ENCODE assay signal across 21 mouse cellular contexts in genomic region chr13:117006638-117007037, GRCm38 (mm10). TPM values are rescaled to one million over a fixed set of nuclear protein-coding genes. Genes with fewer than 3 reads are reported as not detected.
DNase-seq lines count a peak whose midpoint lies in the region; ATAC-seq and TF ChIP-seq lines count a peak whose summit lies in the region.
"Had no signal": no experiment of that assay in that cellular context is flagged by ENCODE, and none has a peak within 500 bp of the region (broad histone marks: within the 10 kb centered on the region; RNA-seq: fewer than 3 reads in every experiment).

No protein-coding gene starts in this region.

- H3K4me2 ChIP-seq in hindbrain, embryonic 11.5 days (replicated peaks; ENCODE audit: low read depth, low read length), result no peak overlapping the region
- no peak overlapping the region for H3K4me2 ChIP-seq in hindbrain, embryonic 16.5 days (ENCODE audit: low read length)
- no peak overlapping the region for H3K4me2 ChIP-seq in midbrain, embryonic 15.5 days
- H3K4me2 ChIP-seq in midbrain, embryonic 14.5 days (ENCODE audit: low read length), result no peak overlapping the region
- H3K4me2 ChIP-seq in hindbrain, embryonic 14.5 days (replicated peaks), result no peak overlapping the region
- H3K4me2 ChIP-seq in hindbrain, postnatal 0 days (ENCODE audit: low read depth, low read length), result no peak overlapping the region
- H3K4me2 ChIP-seq: embryonic facial prominence, embryonic 13.5 days; forebrain, embryonic 15.5 days; heart, embryonic 11.5 days; intestine, embryonic 15.5 days had no signal

- H3K4me3 ChIP-seq in hindbrain, embryonic 11.5 days (ENCODE audit: low read depth, low read length), result no peak overlapping the region
- H3K4me3 ChIP-seq in hindbrain, embryonic 16.5 days (ENCODE audit: low read length), result no peak overlapping the region
- no peak overlapping the region for H3K4me3 ChIP-seq in midbrain, embryonic 15.5 days
- no peak overlapping the region for H3K4me3 ChIP-seq in midbrain, embryonic 14.5 days (replicated peaks; ENCODE audit: low read depth, low read length)
- no peak overlapping the region for H3K4me3 ChIP-seq in hindbrain, embryonic 14.5 days (replicated peaks; ENCODE audit: low read length)
- H3K4me3 ChIP-seq in hindbrain, postnatal 0 days (ENCODE audit: low read length), result no peak overlapping the region
- H3K4me3 ChIP-seq: embryonic facial prominence, embryonic 13.5 days; forebrain, embryonic 10.5 days; forebrain, embryonic 15.5 days; intestine, embryonic 15.5 days had no signal

- H3K27me3 ChIP-seq in hindbrain, embryonic 11.5 days (ENCODE audit: control insufficient read depth, insufficient read depth, low read length), result no peaks in the 10 kb centered on the region
- H3K27me3 ChIP-seq in hindbrain, embryonic 16.5 days (replicated peaks; ENCODE audit: control insufficient read depth, insufficient read depth, low read length), result no peaks in the 10 kb centered on the region
- no peaks in the 10 kb centered on the region for H3K27me3 ChIP-seq in midbrain, embryonic 15.5 days (replicated peaks)
- no peaks in the 10 kb centered on the region for H3K27me3 ChIP-seq in midbrain, embryonic 14.5 days (ENCODE audit: control insufficient read depth, insufficient read depth, low read length)
- no peaks in the 10 kb centered on the region for H3K27me3 ChIP-seq in hindbrain, embryonic 14.5 days (ENCODE audit: control insufficient read depth, insufficient read depth, low read length)
- no peaks in the 10 kb centered on the region for H3K27me3 ChIP-seq in hindbrain, postnatal 0 days (ENCODE audit: insufficient read depth, low read length)
- H3K27me3 ChIP-seq: embryonic facial prominence, embryonic 13.5 days; forebrain, embryonic 15.5 days; intestine, embryonic 15.5 days had no signal

- no peaks in the 10 kb centered on the region for H3K36me3 ChIP-seq in hindbrain, embryonic 11.5 days (ENCODE audit: control insufficient read depth, insufficient read depth, low read length)
- H3K36me3 ChIP-seq in hindbrain, embryonic 16.5 days (ENCODE audit: control insufficient read depth, insufficient read depth, low read length), result no peaks in the 10 kb centered on the region
- H3K36me3 ChIP-seq in midbrain, embryonic 15.5 days (replicated peaks), result no peaks in the 10 kb centered on the region
- H3K36me3 ChIP-seq in midbrain, embryonic 14.5 days (ENCODE audit: control insufficient read depth, insufficient read depth, low read length), result no peaks in the 10 kb centered on the region
- H3K36me3 ChIP-seq in hindbrain, embryonic 14.5 days (replicated peaks; ENCODE audit: control insufficient read depth, insufficient read depth), result no peaks in the 10 kb centered on the region
- H3K36me3 ChIP-seq in hindbrain, postnatal 0 days (ENCODE audit: insufficient read depth, low read length), result no peaks in the 10 kb centered on the region
- H3K36me3 ChIP-seq: embryonic facial prominence, embryonic 13.5 days; forebrain, embryonic 15.5 days; G1E; intestine, embryonic 15.5 days had no signal

- no peak for TF ChIP-seq CTCF in hindbrain, postnatal 0 days (IDR thresholded peaks at IDR 0.05; ENCODE audit: low read depth)

- no peaks in the 10 kb centered on the region for H3K4me1 ChIP-seq in hindbrain, embryonic 11.5 days (replicated peaks; ENCODE audit: control insufficient read depth, insufficient read depth, low read length)
- peaks cover 3% of the 10 kb centered on the region; the same call in 1 of the 2 replicates for H3K4me1 ChIP-seq in hindbrain, embryonic 16.5 days (ENCODE audit: control insufficient read depth, insufficient read depth, low read depth, low read length)
- no peaks in the 10 kb centered on the region for H3K4me1 ChIP-seq in midbrain, embryonic 15.5 days
- H3K4me1 ChIP-seq in midbrain, embryonic 14.5 days (ENCODE audit: control insufficient read depth, insufficient read depth, low read length), result no peaks in the 10 kb centered on the region
- H3K4me1 ChIP-seq in hindbrain, embryonic 14.5 days (replicated peaks; ENCODE audit: control insufficient read depth, insufficient read depth, low read length), result 0 out of 2 replicates have a peak, but pooled peaks cover 8% of the 10 kb centered on the region
- 0 out of 2 replicates have a peak, but pooled peaks cover 2% of the 10 kb centered on the region for H3K4me1 ChIP-seq in hindbrain, postnatal 0 days (ENCODE audit: insufficient read depth, low read length)
- H3K4me1 ChIP-seq: intestine, embryonic 15.5 days had no signal

- DNase-seq in hindbrain, embryonic 11.5 days (ENCODE audit: low spot score), result no peak
- no peak for DNase-seq in midbrain, embryonic 14.5 days
- no peak for DNase-seq in hindbrain, embryonic 14.5 days (ENCODE audit: low spot score)
- DNase-seq in hindbrain, postnatal 0 days (ENCODE audit: low spot score), result no peak
- DNase-seq: adrenal gland, adult 8-10 months; adrenal gland, postnatal 36 days; cerebellum, adult 2 months; cerebellum, postnatal 10 days; embryo, embryonic 11 days; gastrocnemius, postnatal 36 days; heart, adult 18-20 months had no signal

- H3K27ac ChIP-seq in hindbrain, embryonic 11.5 days (ENCODE audit: low read depth, low read length), result no peak overlapping the region
- H3K27ac ChIP-seq in hindbrain, embryonic 16.5 days (ENCODE audit: low read depth, low read length), result no peak overlapping the region
- no peak overlapping the region for H3K27ac ChIP-seq in midbrain, embryonic 15.5 days
- H3K27ac ChIP-seq in midbrain, embryonic 14.5 days (replicated peaks; ENCODE audit: low read depth, low read length), result no peak overlapping the region
- 0 out of 2 replicates have a peak overlapping the region, but pooled peaks have one; percentile 7 for H3K27ac ChIP-seq in hindbrain, embryonic 14.5 days
- H3K27ac ChIP-seq in hindbrain, postnatal 0 days, result no peak overlapping the region
- H3K27ac ChIP-seq: embryonic facial prominence, embryonic 13.5 days; forebrain, embryonic 10.5 days; forebrain, embryonic 15.5 days; intestine, embryonic 15.5 days had no signal

- 53% methylated on average over 4 of the region's 4 CpGs for WGBS in hindbrain, embryonic 11.5 days
- 51% methylated on average over 4 of the region's 4 CpGs for whole genome bisulfite sequencing in hindbrain, embryonic 16.5 days
- 74% methylated on average over 4 of the region's 4 CpGs for WGBS in midbrain, embryonic 15.5 days
- WGBS in midbrain, embryonic 14.5 days, result 66% methylated on average over 4 of the region's 4 CpGs
- 56% methylated on average over 4 of the region's 4 CpGs for WGBS in hindbrain, embryonic 14.5 days
- 59% methylated on average over 4 of the region's 4 CpGs for WGBS in hindbrain, postnatal 0 days

- no peaks in the 10 kb centered on the region for H3K9me3 ChIP-seq in hindbrain, embryonic 11.5 days (ENCODE audit: control insufficient read depth, low read length)
- H3K9me3 ChIP-seq in hindbrain, embryonic 16.5 days (ENCODE audit: control insufficient read depth, low read length), result no peaks in the 10 kb centered on the region
- H3K9me3 ChIP-seq in midbrain, embryonic 15.5 days, result no peaks in the 10 kb centered on the region
- H3K9me3 ChIP-seq in midbrain, embryonic 14.5 days (ENCODE audit: control insufficient read depth, low read length), result no peaks in the 10 kb centered on the region
- H3K9me3 ChIP-seq in hindbrain, embryonic 14.5 days (ENCODE audit: control insufficient read depth, low read length), result no peaks in the 10 kb centered on the region
- no peaks in the 10 kb centered on the region for H3K9me3 ChIP-seq in hindbrain, postnatal 0 days (ENCODE audit: low read length)
- H3K9me3 ChIP-seq: embryonic facial prominence, embryonic 13.5 days; forebrain, embryonic 10.5 days; forebrain, embryonic 15.5 days; intestine, embryonic 15.5 days had no signal

- ATAC-seq in hindbrain, embryonic 11.5 days (ENCODE audit: low FRiP score), result peak; percentile 64
- no peak; the same call in 1 of the 2 replicates for ATAC-seq in hindbrain, embryonic 16.5 days
- ATAC-seq in midbrain, embryonic 15.5 days (replicated peaks), result peak; percentile 48; the same call in 1 of the 2 replicates
- no peak for ATAC-seq in midbrain, embryonic 14.5 days (ENCODE audit: low FRiP score, low TSS enrichment)
- ATAC-seq in hindbrain, embryonic 14.5 days (ENCODE audit: low FRiP score), result 0 out of 2 replicates have a peak, but pooled peaks have one; percentile 32
- ATAC-seq in hindbrain, postnatal 0 days, result 0 out of 2 replicates have a peak, but pooled peaks have one; percentile 28
- no peak for ATAC-seq in erythroid progenitor cell, adult 5-6 weeks (replicated peaks; ENCODE audit: low FRiP score, poor library complexity, severe bottlenecking)
- ATAC-seq in CD4-positive, CD25-positive, alpha-beta regulatory T cell, adult 4 months, result no peak
- ATAC-seq: forebrain, embryonic 15.5 days; intestine, embryonic 15.5 days had no signal

- no peak overlapping the region for H3K9ac ChIP-seq in hindbrain, embryonic 11.5 days (ENCODE audit: low read depth, low read length)
- no peak overlapping the region for H3K9ac ChIP-seq in hindbrain, embryonic 16.5 days (ENCODE audit: low read depth, low read length)
- no peak overlapping the region for H3K9ac ChIP-seq in midbrain, embryonic 15.5 days
- no peak overlapping the region for H3K9ac ChIP-seq in midbrain, embryonic 14.5 days (replicated peaks; ENCODE audit: low read length)
- no peak overlapping the region for H3K9ac ChIP-seq in hindbrain, embryonic 14.5 days
- H3K9ac ChIP-seq in hindbrain, postnatal 0 days (replicated peaks; ENCODE audit: low read length), result no peak overlapping the region
- H3K9ac ChIP-seq: embryonic facial prominence, embryonic 13.5 days; forebrain, embryonic 15.5 days; intestine, embryonic 15.5 days had no signal

RNA-seq across cellular contexts. Expression of gene Parp8, which starts 18.7 kb away (rescaled TPM):
- 17.2 and 18.2 TPM in 2 replicates for polyA plus RNA-seq in hindbrain, embryonic 11.5 days (2014; fragmentation: Nextera tagmentation; extraction: Ambion mirVana)
- polyA plus RNA-seq in hindbrain, embryonic 16.5 days (2015; fragmentation: Nextera tagmentation; extraction: Ambion mirVana), result 27.2 and 30.5 TPM in 2 replicates
- 29.5 and 32.2 TPM in 2 replicates for polyA plus RNA-seq in midbrain, embryonic 15.5 days (2015; fragmentation: Nextera tagmentation; extraction: Ambion mirVana)
- polyA plus RNA-seq in midbrain, embryonic 14.5 days (2014; fragmentation: Nextera tagmentation; extraction: Ambion mirVana), result 32.9 and 36.9 TPM in 2 replicates
- 42.3 and 44.0 TPM in 2 replicates for polyA plus RNA-seq in hindbrain, embryonic 14.5 days (2014; fragmentation: Nextera tagmentation; extraction: Ambion mirVana)
- 35.2 and 38.7 TPM in 2 replicates for total RNA-seq in hindbrain, postnatal 0 days (2014; rRNA removed)
- polyA plus RNA-seq in hindbrain, postnatal 0 days (2015; fragmentation: Nextera tagmentation; extraction: Ambion mirVana), result 21.2 and 23.9 TPM in 2 replicates
- total RNA-seq in erythroid progenitor cell, adult 5-6 weeks (2015; ENCODE audit: low replicate concordance), result 9.7 and 22.6 TPM in 2 replicates
- total RNA-seq in erythroid progenitor cell, adult 5-6 weeks (2017; ENCODE audit: low replicate concordance), result 7.1 and 11.2 TPM in 2 replicates
- 10 to 100 TPM; 16.8 to 25.7 TPM for polyA plus RNA-seq in CD4-positive, CD25-positive, alpha-beta regulatory T cell, adult 4 months (2017; shearing (Covaris generic))
- polyA plus RNA-seq: G1E had no signal

Comparison
In these comparisons a context has a peak if more than half of its experiments do, and no peak if none do; other contexts are left out.
1. ATAC-seq: peak in hindbrain, embryonic 11.5 days (single experiment), midbrain, embryonic 15.5 days (single experiment), hindbrain, embryonic 14.5 days (single experiment) and hindbrain, postnatal 0 days (single experiment); none in hindbrain, embryonic 16.5 days (single experiment), midbrain, embryonic 14.5 days (single experiment), erythroid progenitor cell, adult 5-6 weeks (single experiment) and CD4-positive, CD25-positive, alpha-beta regulatory T cell, adult 4 months (single experiment).